Mouse (Mus musculus) hindbrain, embryonic 16.5 days (tissue): ENCODE measurements around the gene Calml4. TPM values are rescaled to one million over a fixed set of nuclear protein-coding genes. Genes with fewer than 3 reads are reported as not detected.
"Not testable (repeated sequence)": the region's sequence is repeated elsewhere in the genome, so short reads cannot be mapped to it uniquely, and the experiment has no call there.

Source experiments
- ATAC-seq: fragments of 200-750 bp; cut with Nextera tagmentation; 2 replicates; pipeline ENCODE4 v1.8.0; 2017; ENCODE audit warnings: moderate TSS enrichment, moderate library complexity
- H3K27ac ChIP-seq: fragments of 300-500 bp; sonication (generic); 2 replicates; pipeline ENCODE4 v1.5.1; 2014; ENCODE audit warnings: low read depth, mild to moderate bottlenecking, control low read depth, low read length, moderate library complexity
- H3K27me3 ChIP-seq: fragments of 300-500 bp; sonication (generic); replicated peaks from 2 replicates; pipeline ENCODE4 v1.6.1; 2014; ENCODE audit warnings: low read length; ENCODE audit not compliant: control insufficient read depth, insufficient read depth
- H3K36me3 ChIP-seq: fragments of 300-500 bp; sonication (generic); 2 replicates; pipeline ENCODE4 v1.6.1; 2014; ENCODE audit warnings: mild to moderate bottlenecking, low read length, moderate library complexity, mixed read lengths; ENCODE audit not compliant: control insufficient read depth, insufficient read depth
- H3K4me1 ChIP-seq: fragments of 300-500 bp; sonication (generic); 2 replicates; pipeline ENCODE4 v1.6.1; 2014; ENCODE audit warnings: low read depth, low read length; ENCODE audit not compliant: control insufficient read depth, insufficient read depth
- H3K4me2 ChIP-seq: fragments of 300-500 bp; sonication (generic); 2 replicates; pipeline ENCODE4 v1.6.1; 2014; ENCODE audit warnings: mild to moderate bottlenecking, low read length, control low read depth, moderate library complexity
- H3K4me3 ChIP-seq: fragments of 300-500 bp; sonication (generic); 2 replicates; pipeline ENCODE4 v1.5.1; 2014; ENCODE audit warnings: mild to moderate bottlenecking, low read length, control low read depth, moderate library complexity
- H3K9ac ChIP-seq: fragments of 300-500 bp; sonication (generic); 2 replicates; pipeline ENCODE4 v1.6.1; 2014; ENCODE audit warnings: low read depth, mild to moderate bottlenecking, control low read depth, low read length, moderate library complexity
- H3K9me3 ChIP-seq: fragments of 300-500 bp; sonication (generic); 2 replicates; pipeline ENCODE4 v1.6.1; 2014; ENCODE audit warnings: mild to moderate bottlenecking, low read length, moderate library complexity; ENCODE audit not compliant: control insufficient read depth
- WGBS: fragments of 180-500 bp; shearing (Covaris S2); extraction: QIAGEN DNeasy Blood & Tissue Kit; methylation state at CpG from one replicate; pipeline ENCODE4 v1.1.7; 2014; 5-methylcytosine and 5-hydroxymethylcytosine counted together
- polyA plus RNA-seq: library from polyadenylated mRNA; unstranded; fragments of >200 nt; fragmentation: Nextera tagmentation; extraction: Ambion mirVana; gene quantifications from 2 replicates; pipeline ENCODE4 v1.2.1, GENCODE M21; 2015

Gene Calml4
- polyA plus RNA-seq, 1 experiment from 2014 or later, result 22.8 TPM

DNA sequence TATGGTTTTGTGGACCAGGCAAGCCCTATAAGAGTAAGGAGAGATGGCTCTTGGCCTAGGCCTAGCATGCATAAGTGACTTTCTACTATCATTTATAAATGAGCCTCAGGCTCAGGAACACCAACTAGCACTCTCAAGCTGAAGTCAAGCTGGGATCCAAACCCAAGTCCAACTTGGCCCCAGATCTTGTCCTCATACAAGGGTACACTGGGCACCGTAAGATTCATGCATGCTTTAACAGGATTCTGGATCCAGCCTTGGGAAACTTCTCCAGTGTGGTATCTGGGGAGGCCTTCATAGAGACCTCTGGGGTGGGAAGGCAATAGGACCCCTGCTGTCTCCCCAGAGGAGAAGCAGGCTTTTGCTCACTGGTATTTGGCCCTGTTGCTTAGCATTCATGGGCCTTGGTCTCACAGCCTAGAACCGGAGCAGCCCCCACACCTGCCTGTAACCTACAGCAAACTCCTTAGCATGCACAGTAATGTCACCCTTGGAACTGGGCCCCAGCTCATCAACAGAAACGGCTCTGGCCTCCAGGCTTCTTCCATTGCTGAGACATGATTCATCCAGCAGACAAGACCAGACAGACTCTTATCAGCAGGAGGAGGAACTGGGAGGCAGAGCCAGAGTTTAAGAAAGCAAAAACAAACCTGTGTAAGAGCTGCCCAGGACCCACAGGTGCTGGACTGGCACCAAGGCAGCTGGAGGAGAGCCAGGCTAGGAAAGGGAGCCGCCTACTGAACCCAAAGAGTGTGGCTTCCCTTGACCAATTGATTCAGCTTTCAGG is 39.9 kb upstream of the Calml4 start:
- peaks cover 3% of the 10 kb centered on the region; the same call in 1 of the 2 replicates for H3K4me1 ChIP-seq
- WGBS, result 74% methylated on average over 4 of the region's 4 CpGs
- H3K27ac ChIP-seq, result no peak overlapping the region
- H3K9ac ChIP-seq, result no peak overlapping the region
- H3K4me2 ChIP-seq, result no peak overlapping the region
- H3K27me3 ChIP-seq, result no peaks in the 10 kb centered on the region
- H3K4me3 ChIP-seq, result no peak overlapping the region
- no peaks in the 10 kb centered on the region for H3K36me3 ChIP-seq
- no peaks in the 10 kb centered on the region for H3K9me3 ChIP-seq
- ATAC-seq, result no peak

GRCm38 (mm10) chr9:62819494-62819893 is 38.4 kb upstream of the Calml4 start:
- no peak for ATAC-seq
- 76% methylated on average over 3 of the region's 3 CpGs for WGBS

DNA sequence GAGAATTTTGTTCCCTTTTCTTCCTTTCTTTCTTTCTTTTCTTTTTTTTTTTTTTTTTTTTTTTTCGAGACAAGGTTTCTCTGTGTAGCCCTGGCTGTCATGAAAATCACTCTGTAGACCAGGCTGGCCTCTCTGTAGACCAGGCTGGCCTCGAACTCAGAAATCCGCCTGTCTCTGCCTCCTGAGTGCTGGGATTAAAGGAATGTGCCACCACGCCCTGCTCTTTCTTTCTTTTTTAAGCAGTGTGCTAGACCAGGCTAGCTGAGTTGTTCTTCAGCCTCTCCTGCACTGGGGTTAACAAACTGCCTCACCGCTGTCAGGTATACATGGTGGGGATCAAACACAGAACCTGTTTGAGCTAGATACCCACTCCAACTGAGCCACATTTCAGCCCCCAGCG is 38.0 kb upstream of the Calml4 start:
- 88% methylated on average over 6 of the region's 6 CpGs for WGBS
- not testable (repeated sequence) for ATAC-seq

More at GRCm38 (mm10) chr9:62819494-62819893, 38.4 kb upstream of the Calml4 start:
- Histone ChIP-seq H3K9me3 (no peaks in the 10 kb centered on the region), H3K9ac (no peak overlapping the region), H3K4me2 (no peak overlapping the region), H3K27me3 (no peaks in the 10 kb centered on the region), H3K4me1 (peaks cover 3% of the 10 kb centered on the region; the same call in 1 of the 2 replicates), H3K4me3 (no peak overlapping the region), H3K27ac (no peak overlapping the region), H3K36me3 (no peaks in the 10 kb centered on the region)

DNA sequence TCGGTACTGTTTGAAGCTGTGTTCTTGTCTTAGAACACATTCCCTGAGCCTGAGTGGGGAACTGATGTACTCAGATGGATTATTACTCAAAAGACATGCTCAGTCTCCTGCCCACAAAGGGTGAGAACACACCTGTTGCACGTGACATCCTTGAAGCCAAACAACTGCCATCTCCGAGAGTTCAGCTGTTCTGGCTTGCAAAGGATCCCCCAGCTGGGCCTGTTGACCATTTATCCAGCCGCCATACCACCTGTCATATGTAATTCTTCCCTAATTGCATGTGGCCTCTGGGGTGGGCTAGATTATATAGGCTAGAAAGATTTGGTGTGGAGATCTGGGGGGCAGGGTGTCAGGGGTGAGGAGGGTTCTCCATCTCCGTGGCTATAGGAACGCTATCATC is 37.1 kb upstream of the Calml4 start:
- no peak overlapping the region for H3K9ac ChIP-seq
- H3K27ac ChIP-seq, result no peak overlapping the region
- peaks cover 3% of the 10 kb centered on the region; the same call in 1 of the 2 replicates for H3K4me1 ChIP-seq
- H3K27me3 ChIP-seq, result no peaks in the 10 kb centered on the region
- 86% methylated on average over 6 of the region's 6 CpGs for WGBS
- H3K9me3 ChIP-seq, result no peaks in the 10 kb centered on the region
- H3K4me3 ChIP-seq, result no peak overlapping the region
- H3K4me2 ChIP-seq, result no peak overlapping the region
- H3K36me3 ChIP-seq, result no peaks in the 10 kb centered on the region
- no peak for ATAC-seq

More for the DNA sequence above, 38.0 kb upstream of the Calml4 start:
- not testable (repeated sequence) for H3K4me1 ChIP-seq, H3K27me3 ChIP-seq, H3K9me3 ChIP-seq, H3K36me3 ChIP-seq, H3K4me2 ChIP-seq, H3K27ac ChIP-seq, H3K4me3 ChIP-seq, H3K9ac ChIP-seq

- Histone ChIP-seq H3K4me3 (no peak overlapping the region), H3K4me1 (peaks cover 12% of the 10 kb centered on the region; the same call in 1 of the 2 replicates), H3K36me3 (no peaks in the 10 kb centered on the region), H3K27ac (no peak overlapping the region), H3K4me2 (no peak overlapping the region), H3K27me3 (no peaks in the 10 kb centered on the region), H3K9ac (no peak overlapping the region), H3K9me3 (no peaks in the 10 kb centered on the region)
- no peak for ATAC-seq
- 96% methylated on average over 7 of the region's 7 CpGs for whole genome bisulfite sequencing
Measured at GRCm38 (mm10) chr9:62821811-62822210, 36.1 kb upstream of the Calml4 start.

- 8% methylated on average over 9 of the region's 9 CpGs for WGBS
- H3K27me3 ChIP-seq, result no peaks in the 10 kb centered on the region
- peak; percentile 35; the same call in 1 of the 2 replicates for ATAC-seq
- no peak overlapping the region for H3K9ac ChIP-seq
- peaks cover 15% of the 10 kb centered on the region for H3K4me1 ChIP-seq
- no peaks in the 10 kb centered on the region for H3K9me3 ChIP-seq
- 0 out of 2 replicates have a peak overlapping the region, but pooled peaks have one; percentile 5 for H3K4me2 ChIP-seq
- no peaks in the 10 kb centered on the region for H3K36me3 ChIP-seq
- H3K27ac ChIP-seq, result no peak overlapping the region
- no peak overlapping the region for H3K4me3 ChIP-seq
Measured at GRCm38 (mm10) chr9:62825791-62826393, 32.0 kb upstream of the Calml4 start.

DNA sequence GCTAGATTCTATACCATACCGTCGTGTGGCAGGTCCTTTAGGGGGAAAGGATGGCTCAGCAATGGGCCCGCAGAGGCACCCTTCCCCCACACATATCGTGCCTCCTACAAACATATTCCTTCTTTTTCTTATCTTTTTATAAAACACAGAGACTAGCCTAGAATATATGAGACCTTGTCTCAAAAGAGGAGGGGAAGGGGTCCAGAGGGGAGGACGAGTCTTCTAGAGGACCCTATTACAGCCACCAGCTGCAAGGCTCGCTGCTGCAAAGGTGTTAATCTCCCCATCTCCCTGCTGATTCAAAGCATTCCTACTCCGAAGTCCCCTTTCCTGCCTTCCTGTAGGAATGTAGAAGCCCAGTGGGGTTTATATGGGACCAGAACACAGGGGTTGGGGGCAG is 31.4 kb upstream of the Calml4 start:
- no peak overlapping the region for H3K9ac ChIP-seq
- H3K27ac ChIP-seq, result no peak overlapping the region
- no peaks in the 10 kb centered on the region for H3K36me3 ChIP-seq
- 10% methylated on average over 7 of the region's 7 CpGs for WGBS
- no peaks in the 10 kb centered on the region for H3K27me3 ChIP-seq
- H3K4me2 ChIP-seq, result 0 out of 2 replicates have a peak overlapping the region, but pooled peaks have one; percentile 5
- no peaks in the 10 kb centered on the region for H3K9me3 ChIP-seq
- no peak overlapping the region for H3K4me3 ChIP-seq
- peaks cover 15% of the 10 kb centered on the region for H3K4me1 ChIP-seq
- ATAC-seq, result no peak

DNA sequence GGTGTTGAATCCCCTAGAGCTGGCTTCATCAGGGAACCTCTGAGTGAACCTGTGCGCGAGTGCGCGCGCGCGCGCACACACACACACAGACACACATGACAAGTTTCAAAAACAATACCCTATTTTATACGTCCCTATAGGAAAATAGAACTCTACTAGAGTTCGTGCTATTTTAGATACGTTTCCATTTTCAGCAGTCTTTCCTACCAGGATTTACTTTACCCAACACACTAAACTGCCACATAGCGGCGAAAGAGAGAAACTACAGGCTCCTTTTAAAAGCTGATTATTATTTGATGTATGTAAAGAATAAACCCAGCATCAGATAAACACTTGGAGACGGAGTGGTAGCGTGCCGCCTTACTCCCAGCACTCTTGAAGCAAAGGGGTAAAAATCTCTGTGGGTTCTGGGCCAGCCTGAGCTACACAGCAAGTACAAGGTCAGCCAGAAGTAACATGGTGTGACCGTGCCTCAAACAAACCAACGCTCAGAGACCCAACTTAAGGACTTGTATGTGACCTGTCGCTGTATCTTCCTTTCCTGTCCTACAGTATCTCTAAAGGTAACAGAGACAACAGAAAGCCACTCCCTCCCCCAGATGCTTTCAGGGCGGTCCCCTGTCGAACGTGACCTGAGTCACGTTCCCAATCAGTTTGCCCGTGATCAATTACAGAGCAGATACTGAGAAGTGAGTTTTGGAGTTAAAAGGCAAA is 29.8 kb upstream of the Calml4 start:
- peak overlapping the region; percentile 59 for H3K4me2 ChIP-seq
- peak overlapping the region; percentile 45 for H3K4me3 ChIP-seq
- H3K4me1 ChIP-seq, result peaks cover 15% of the 10 kb centered on the region
- no peaks in the 10 kb centered on the region for H3K27me3 ChIP-seq
- 4% methylated on average over 24 of the region's 24 CpGs for WGBS
- H3K9me3 ChIP-seq, result no peaks in the 10 kb centered on the region
- no peaks in the 10 kb centered on the region for H3K36me3 ChIP-seq
- 0 out of 2 replicates have a peak, but pooled peaks have one; percentile 1 for ATAC-seq
- H3K9ac ChIP-seq, result peak overlapping the region; percentile 22
- H3K27ac ChIP-seq, result peak overlapping the region; percentile 72

DNA sequence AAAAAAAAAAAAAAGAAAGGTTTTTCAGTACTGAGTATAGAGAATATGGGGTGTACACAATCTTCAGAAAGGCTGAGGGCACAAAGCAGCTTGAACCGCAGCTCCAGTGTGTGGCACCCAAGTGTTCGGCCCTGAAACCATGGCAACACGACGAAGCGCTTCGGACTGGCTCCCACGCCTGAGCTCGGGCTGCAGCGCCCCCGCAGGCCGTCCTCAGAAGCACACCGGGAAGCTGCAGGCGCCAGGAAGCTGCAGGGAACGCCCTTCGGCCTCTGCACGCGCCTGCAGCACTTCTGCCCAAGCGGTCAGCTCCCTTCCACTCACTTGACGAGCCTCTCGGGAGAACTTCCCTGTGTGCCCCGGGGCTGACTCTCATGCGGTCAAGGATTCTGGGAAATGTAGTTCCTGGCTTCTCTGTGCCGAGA is 29.2 kb upstream of the Calml4 start:
- H3K9ac ChIP-seq, result peak overlapping the region; percentile 38
- H3K4me3 ChIP-seq, result peak overlapping the region; percentile 45
- peaks cover 15% of the 10 kb centered on the region for H3K4me1 ChIP-seq
- peak; percentile 94 for ATAC-seq
- peak overlapping the region; percentile 59 for H3K4me2 ChIP-seq
- no peaks in the 10 kb centered on the region for H3K36me3 ChIP-seq
- WGBS, result 0% methylated on average over 23 of the region's 23 CpGs
- peak overlapping the region; percentile 72 for H3K27ac ChIP-seq
- H3K27me3 ChIP-seq, result no peaks in the 10 kb centered on the region
- no peaks in the 10 kb centered on the region for H3K9me3 ChIP-seq
